Mouse (Mus musculus): ENCODE results near the gene Baiap2l1. TPM values are rescaled to one million over a fixed set of nuclear protein-coding genes. Genes with fewer than 3 reads are reported as not detected.

Baiap2l1 gene
- polyA plus RNA-seq, 1 experiment from 2014 or later: 1.2 TPM

DNA sequence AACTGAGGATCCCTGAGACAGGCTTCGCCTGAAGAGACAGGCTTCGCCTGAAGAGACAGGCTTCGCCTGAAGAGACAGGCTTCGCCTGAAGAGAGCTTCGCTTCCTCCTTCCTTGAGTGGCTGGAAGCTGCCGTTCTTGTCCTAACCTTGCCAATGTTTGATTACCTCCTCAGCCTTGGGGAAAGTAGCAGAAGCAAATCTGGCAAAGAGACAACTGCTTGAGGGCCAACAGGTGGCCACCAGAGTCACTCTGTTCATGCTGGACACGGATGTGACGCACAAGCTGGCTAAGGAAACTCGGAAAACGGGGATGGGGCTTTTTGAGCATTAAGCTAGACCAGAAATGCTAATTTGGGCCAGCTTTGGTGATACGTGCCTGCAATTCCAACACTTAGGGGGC, 23.9 kb downstream of the Baiap2l1 start:
- H3K4me1 ChIP-seq (ENCODE audit: control insufficient read depth, insufficient read depth, low read length): no peaks in the 10 kb centered on the region
- no peaks in the 10 kb centered on the region for H3K27me3 ChIP-seq (ENCODE audit: control insufficient read depth, insufficient read depth, low read depth, low read length)
- no peak for ATAC-seq
- no peak overlapping the region for H3K4me2 ChIP-seq (ENCODE audit: low read length)
- H3K4me3 ChIP-seq (ENCODE audit: low read depth, low read length): no peak overlapping the region
- no peaks in the 10 kb centered on the region for H3K36me3 ChIP-seq (ENCODE audit: control insufficient read depth, insufficient read depth, low read length)
- WGBS: 94% methylated on average over 11 of the region's 11 CpGs
- H3K9me3 ChIP-seq (replicated peaks; ENCODE audit: control insufficient read depth, low read length, poor library complexity, severe bottlenecking): no peaks in the 10 kb centered on the region
- H3K27ac ChIP-seq (ENCODE audit: low read length): no peak overlapping the region
- no peak overlapping the region for H3K9ac ChIP-seq (ENCODE audit: low read depth, low read length)

- H3K9me3 ChIP-seq (replicated peaks; ENCODE audit: control insufficient read depth, low read length, poor library complexity, severe bottlenecking): no peaks in the 10 kb centered on the region
- no peaks in the 10 kb centered on the region for H3K36me3 ChIP-seq (ENCODE audit: control insufficient read depth, insufficient read depth, low read length)
- ATAC-seq: no peak
- no peak overlapping the region for H3K9ac ChIP-seq (ENCODE audit: low read depth, low read length)
- H3K4me2 ChIP-seq (ENCODE audit: low read length): no peak overlapping the region
- H3K27ac ChIP-seq (ENCODE audit: low read length): no peak overlapping the region
- H3K27me3 ChIP-seq (ENCODE audit: control insufficient read depth, insufficient read depth, low read depth, low read length): no peaks in the 10 kb centered on the region
- H3K4me3 ChIP-seq (ENCODE audit: low read depth, low read length): no peak overlapping the region
- H3K4me1 ChIP-seq (ENCODE audit: control insufficient read depth, insufficient read depth, low read length): no peaks in the 10 kb centered on the region; the same call in 1 of the 2 replicates
- WGBS: 91% methylated on average over 3 of the region's 3 CpGs
Measured at GRCm38 (mm10) chr5:144322717-144323116, 35.2 kb downstream of the Baiap2l1 start.

GRCm38 (mm10) chr5:144321681-144322080, 36.2 kb downstream of the Baiap2l1 start:
- no peak overlapping the region for H3K4me2 ChIP-seq (ENCODE audit: low read length)
- H3K9me3 ChIP-seq (replicated peaks; ENCODE audit: control insufficient read depth, low read length, poor library complexity, severe bottlenecking): no peaks in the 10 kb centered on the region
- no peak overlapping the region for H3K27ac ChIP-seq (ENCODE audit: low read length)
- H3K4me3 ChIP-seq (ENCODE audit: low read depth, low read length): no peak overlapping the region
- no peak for ATAC-seq
- H3K27me3 ChIP-seq (ENCODE audit: control insufficient read depth, insufficient read depth, low read depth, low read length): no peaks in the 10 kb centered on the region
- no peak overlapping the region for H3K9ac ChIP-seq (ENCODE audit: low read depth, low read length)
- H3K36me3 ChIP-seq (ENCODE audit: control insufficient read depth, insufficient read depth, low read length): no peaks in the 10 kb centered on the region
- WGBS: 77% methylated on average over 7 of the region's 7 CpGs
- no peaks in the 10 kb centered on the region; the same call in 1 of the 2 replicates for H3K4me1 ChIP-seq (ENCODE audit: control insufficient read depth, insufficient read depth, low read length)

GRCm38 (mm10) chr5:144318286-144318685, 39.6 kb downstream of the Baiap2l1 start:
- H3K4me1 ChIP-seq (ENCODE audit: control insufficient read depth, insufficient read depth, low read length): no peaks in the 10 kb centered on the region; the same call in 1 of the 2 replicates
- no peaks in the 10 kb centered on the region for H3K9me3 ChIP-seq (replicated peaks; ENCODE audit: control insufficient read depth, low read length, poor library complexity, severe bottlenecking)
- H3K27ac ChIP-seq (ENCODE audit: low read length): no peak overlapping the region
- H3K9ac ChIP-seq (ENCODE audit: low read depth, low read length): no peak overlapping the region
- ATAC-seq: no peak
- no peak overlapping the region for H3K4me3 ChIP-seq (ENCODE audit: low read depth, low read length)
- 50% methylated on average over 6 of the region's 6 CpGs for WGBS
- no peaks in the 10 kb centered on the region for H3K36me3 ChIP-seq (ENCODE audit: control insufficient read depth, insufficient read depth, low read length)
- no peak overlapping the region for H3K4me2 ChIP-seq (ENCODE audit: low read length)
- no peaks in the 10 kb centered on the region for H3K27me3 ChIP-seq (ENCODE audit: control insufficient read depth, insufficient read depth, low read depth, low read length)

GRCm38 (mm10) chr5:144317426-144317825, 40.5 kb downstream of the Baiap2l1 start:
- no peak for ATAC-seq
- no peaks in the 10 kb centered on the region for H3K27me3 ChIP-seq (ENCODE audit: control insufficient read depth, insufficient read depth, low read depth, low read length)
- no peak overlapping the region for H3K9ac ChIP-seq (ENCODE audit: low read depth, low read length)
- WGBS: 93% methylated on average over 8 of the region's 8 CpGs
- H3K4me3 ChIP-seq (ENCODE audit: low read depth, low read length): no peak overlapping the region
- H3K4me1 ChIP-seq (ENCODE audit: control insufficient read depth, insufficient read depth, low read length): no peaks in the 10 kb centered on the region; the same call in 1 of the 2 replicates
- no peaks in the 10 kb centered on the region for H3K36me3 ChIP-seq (ENCODE audit: control insufficient read depth, insufficient read depth, low read length)
- no peaks in the 10 kb centered on the region for H3K9me3 ChIP-seq (replicated peaks; ENCODE audit: control insufficient read depth, low read length, poor library complexity, severe bottlenecking)
- no peak overlapping the region for H3K27ac ChIP-seq (ENCODE audit: low read length)
- no peak overlapping the region for H3K4me2 ChIP-seq (ENCODE audit: low read length)

DNA sequence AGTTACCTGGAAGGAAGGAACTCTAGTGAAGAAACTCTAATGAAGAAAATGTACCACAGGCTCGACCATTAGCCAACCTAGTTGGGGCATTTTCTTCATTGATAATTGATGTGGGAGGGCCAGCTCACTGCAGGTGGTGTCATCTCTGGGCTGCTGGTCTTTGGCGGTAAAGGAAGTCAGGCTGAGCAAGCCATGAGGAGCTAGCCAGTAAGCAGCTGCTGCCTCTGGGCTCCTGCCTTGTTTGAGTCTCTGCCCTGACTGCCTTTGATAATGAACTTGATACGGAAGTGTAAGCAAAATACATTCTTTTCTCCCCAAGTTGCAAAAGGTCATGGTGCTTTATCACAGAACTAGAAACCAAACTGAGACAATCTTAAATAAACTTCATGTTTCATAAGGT, 41.5 kb downstream of the Baiap2l1 start:
- H3K4me1 ChIP-seq (ENCODE audit: control insufficient read depth, insufficient read depth, low read length): no peaks in the 10 kb centered on the region; the same call in 1 of the 2 replicates
- no peaks in the 10 kb centered on the region for H3K27me3 ChIP-seq (ENCODE audit: control insufficient read depth, insufficient read depth, low read depth, low read length)
- 74% methylated on average over 3 of the region's 3 CpGs for WGBS
- H3K9me3 ChIP-seq (replicated peaks; ENCODE audit: control insufficient read depth, low read length, poor library complexity, severe bottlenecking): no peaks in the 10 kb centered on the region
- ATAC-seq: no peak
- no peak overlapping the region for H3K4me3 ChIP-seq (ENCODE audit: low read depth, low read length)
- H3K36me3 ChIP-seq (ENCODE audit: control insufficient read depth, insufficient read depth, low read length): no peaks in the 10 kb centered on the region
- H3K4me2 ChIP-seq (ENCODE audit: low read length): no peak overlapping the region
- H3K27ac ChIP-seq (ENCODE audit: low read length): no peak overlapping the region
- H3K9ac ChIP-seq (ENCODE audit: low read depth, low read length): no peak overlapping the region

DNA sequence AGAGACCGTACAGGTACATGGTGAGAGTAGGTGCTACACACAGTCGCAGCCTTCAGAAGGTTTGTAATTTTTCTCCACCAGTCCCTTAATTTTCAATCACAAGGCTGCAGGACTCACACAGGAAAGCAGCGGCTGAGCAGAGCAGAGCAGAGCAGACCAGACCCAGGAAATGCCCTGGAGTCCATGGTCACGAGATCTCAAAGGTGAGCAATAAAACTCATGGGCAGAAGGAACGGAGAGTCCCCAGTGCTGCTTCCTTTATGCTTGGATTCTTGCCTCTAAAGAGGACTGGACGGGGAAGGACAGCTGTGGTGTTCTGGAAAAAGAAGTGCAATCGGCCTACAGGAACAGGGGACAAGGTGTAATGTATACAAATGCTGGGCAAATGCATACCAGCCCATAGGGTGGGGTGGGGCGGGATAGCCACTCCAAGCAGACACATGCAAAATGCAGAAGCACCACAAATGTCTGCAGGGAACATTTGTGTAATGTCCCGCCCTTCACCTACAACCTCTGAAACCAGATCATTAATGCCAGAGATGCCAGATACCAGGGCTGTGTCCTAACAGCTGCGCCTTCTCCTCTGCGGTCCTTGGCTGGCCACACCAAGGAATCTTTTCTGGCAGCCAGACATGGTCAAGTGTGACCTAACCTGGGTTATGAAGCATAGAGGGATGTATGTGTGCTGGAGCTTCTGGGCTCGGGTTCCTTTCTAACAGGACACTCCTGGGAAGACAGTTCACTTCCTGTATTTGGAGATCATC, 43.0 kb downstream of the Baiap2l1 start:
- Histone ChIP-seq H3K9me3 (replicated peaks; ENCODE audit: control insufficient read depth, low read length, poor library complexity, severe bottlenecking) (no peaks in the 10 kb centered on the region), H3K27ac (ENCODE audit: low read length) (no peak overlapping the region), H3K4me3 (ENCODE audit: low read depth, low read length) (no peak overlapping the region), H3K9ac (ENCODE audit: low read depth, low read length) (no peak overlapping the region), H3K4me2 (ENCODE audit: low read length) (no peak overlapping the region), H3K27me3 (ENCODE audit: control insufficient read depth, insufficient read depth, low read depth, low read length) (no peaks in the 10 kb centered on the region), H3K36me3 (ENCODE audit: control insufficient read depth, insufficient read depth, low read length) (no peaks in the 10 kb centered on the region), H3K4me1 (ENCODE audit: control insufficient read depth, insufficient read depth, low read length) (no peaks in the 10 kb centered on the region; the same call in 1 of the 2 replicates)
- 88% methylated on average over 12 of the region's 12 CpGs for WGBS
- ATAC-seq: no peak

DNA sequence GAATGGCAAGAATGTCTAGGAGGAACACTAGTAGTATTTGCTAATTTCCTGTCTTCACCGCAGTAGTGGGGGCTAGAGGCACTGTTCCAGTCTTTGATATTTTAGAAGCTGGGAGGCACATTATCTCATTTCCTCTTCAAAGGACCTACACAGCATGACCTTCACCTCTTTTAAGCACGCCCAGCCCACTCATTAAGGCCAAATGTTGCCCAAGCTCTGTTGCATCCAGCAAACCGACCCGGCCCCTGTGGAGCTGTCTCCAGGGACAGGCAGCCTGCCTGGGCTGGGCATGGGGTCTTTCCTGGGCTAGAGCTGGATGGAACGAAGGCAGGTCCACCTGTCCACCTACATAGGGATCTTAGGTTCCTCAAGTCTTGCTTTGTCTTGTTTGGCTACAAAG, 44.6 kb downstream of the Baiap2l1 start:
- Histone ChIP-seq H3K4me3 (ENCODE audit: low read depth, low read length) (no peak overlapping the region), H3K4me2 (ENCODE audit: low read length) (no peak overlapping the region), H3K27me3 (ENCODE audit: control insufficient read depth, insufficient read depth, low read depth, low read length) (no peaks in the 10 kb centered on the region), H3K4me1 (ENCODE audit: control insufficient read depth, insufficient read depth, low read length) (no peaks in the 10 kb centered on the region; the same call in 1 of the 2 replicates), H3K36me3 (ENCODE audit: control insufficient read depth, insufficient read depth, low read length) (no peaks in the 10 kb centered on the region), H3K9ac (ENCODE audit: low read depth, low read length) (no peak overlapping the region), H3K27ac (ENCODE audit: low read length) (no peak overlapping the region), H3K9me3 (replicated peaks; ENCODE audit: control insufficient read depth, low read length, poor library complexity, severe bottlenecking) (no peaks in the 10 kb centered on the region)
- no peak for ATAC-seq
- WGBS: 43% methylated on average over 5 of the region's 5 CpGs

DNA sequence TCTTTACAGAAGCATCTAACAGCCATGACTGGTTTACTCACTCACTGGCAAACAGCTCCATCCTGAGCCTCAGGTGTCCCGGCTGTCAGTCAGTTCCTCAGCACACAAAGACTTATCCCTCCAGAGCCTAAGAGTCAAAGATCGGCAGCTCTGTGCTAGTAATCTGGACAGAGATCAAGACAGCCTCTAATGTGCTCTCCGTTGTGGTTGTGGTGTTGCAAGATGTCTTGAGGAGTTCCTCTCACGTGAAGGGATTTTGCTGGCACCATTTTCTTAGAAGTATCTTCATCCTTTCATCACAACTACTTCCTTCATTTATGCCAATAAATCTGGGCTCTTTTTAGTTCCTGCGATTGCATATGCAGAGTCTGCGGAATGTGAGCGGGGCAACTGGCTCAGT, 45.7 kb downstream of the Baiap2l1 start:
- Histone ChIP-seq H3K27me3 (ENCODE audit: control insufficient read depth, insufficient read depth, low read depth, low read length) (no peaks in the 10 kb centered on the region), H3K9ac (ENCODE audit: low read depth, low read length) (no peak overlapping the region), H3K9me3 (replicated peaks; ENCODE audit: control insufficient read depth, low read length, poor library complexity, severe bottlenecking) (no peaks in the 10 kb centered on the region), H3K4me2 (ENCODE audit: low read length) (no peak overlapping the region), H3K27ac (ENCODE audit: low read length) (no peak overlapping the region), H3K4me1 (ENCODE audit: control insufficient read depth, insufficient read depth, low read length) (no peaks in the 10 kb centered on the region), H3K36me3 (ENCODE audit: control insufficient read depth, insufficient read depth, low read length) (no peaks in the 10 kb centered on the region), H3K4me3 (ENCODE audit: low read depth, low read length) (no peak overlapping the region)
- WGBS: 81% methylated on average over 7 of the region's 7 CpGs
- ATAC-seq: no peak

All from midbrain, embryonic 16.5 days (tissue).